Mouse (Mus musculus) midbrain, embryonic 10.5 days (tissue): Measurements from ENCODE around the gene Vmn2r89. TPM values are rescaled to one million over a fixed set of nuclear protein-coding genes. Genes with fewer than 3 reads are reported as not detected.
"Not testable (repeated sequence)": the region's sequence is repeated elsewhere in the genome, so short reads cannot be mapped to it uniquely, and the experiment has no call there.

Source experiments
- DNase-seq: peaks from one replicate; pipeline ENCODE4 v3.0.0-alpha.2; 2017; ENCODE audit warnings: low spot score
- H3K27ac ChIP-seq: fragments of 300-500 bp; sonication (generic); replicated peaks from 2 replicates; pipeline ENCODE4 v1.5.1; 2016; ENCODE audit warnings: mild to moderate bottlenecking
- H3K27me3 ChIP-seq: fragments of 300-500 bp; sonication (generic); 2 replicates; pipeline ENCODE4 v1.6.1; 2016; ENCODE audit warnings: low read depth, mild to moderate bottlenecking; ENCODE audit not compliant: poor library complexity, severe bottlenecking
- H3K36me3 ChIP-seq: fragments of 300-500 bp; sonication (generic); 2 replicates; pipeline ENCODE4 v1.6.1; 2016; ENCODE audit warnings: mild to moderate bottlenecking, moderate library complexity
- H3K4me1 ChIP-seq: fragments of 300-500 bp; sonication (generic); 2 replicates; pipeline ENCODE4 v1.6.1; 2016
- H3K4me3 ChIP-seq: fragments of 300-500 bp; sonication (generic); 2 replicates; pipeline ENCODE4 v1.5.1; 2016; ENCODE audit warnings: mild to moderate bottlenecking, moderate library complexity
- H3K9me3 ChIP-seq: fragments of 300-500 bp; sonication (generic); replicated peaks from 2 replicates; pipeline ENCODE4 v1.6.1; 2016; ENCODE audit warnings: mild to moderate bottlenecking
- WGBS: fragments of 180-500 bp; shearing (Covaris S2); methylation state at CpG from one replicate; pipeline ENCODE4 v1.1.7; 2016; 5-methylcytosine and 5-hydroxymethylcytosine counted together
- polyA plus RNA-seq: library from polyadenylated mRNA; unstranded; fragments of >200 nt; fragmentation: Nextera tagmentation; extraction: Ambion mirVana; gene quantifications from 2 replicates; pipeline ENCODE4 v1.2.1, GENCODE M21; 2016

The Vmn2r89 gene
- polyA plus RNA-seq: not detected in 2 replicates

- H3K4me3 ChIP-seq, H3K27me3 ChIP-seq: not testable (repeated sequence)
Observed at GRCm38 (mm10) chr14:51451557-51451956, at the start of gene Vmn2r89. TSS of gene Vmn2r89 (plus strand) at chr14:51451857.

GRCm38 (mm10) chr14:51410520-51410919 is 41.1 kb upstream of the Vmn2r89 start, which contains the start of gene Vmn2r88:
TSS of gene Vmn2r88 (plus strand) at chr14:51410820.
- 77% methylated on average over 1 of the region's 1 CpGs for WGBS
- no peaks in the 10 kb centered on the region for H3K36me3 ChIP-seq
- no peak within 1 kb of the TSS for H3K27ac ChIP-seq
- H3K4me3 ChIP-seq: no peak within 1 kb of the TSS
- H3K27me3 ChIP-seq: no peaks in the 10 kb centered on the region
- no peak for DNase-seq
- no peaks in the 10 kb centered on the region for H3K4me1 ChIP-seq
- H3K9me3 ChIP-seq: no peaks in the 10 kb centered on the region

More at GRCm38 (mm10) chr14:51451557-51451956, at the start of gene Vmn2r89:
- not testable (repeated sequence) for H3K36me3 ChIP-seq, H3K27ac ChIP-seq, H3K4me1 ChIP-seq, DNase-seq, H3K9me3 ChIP-seq
- WGBS: 84% methylated on average over 2 of the region's 2 CpGs

DNA sequence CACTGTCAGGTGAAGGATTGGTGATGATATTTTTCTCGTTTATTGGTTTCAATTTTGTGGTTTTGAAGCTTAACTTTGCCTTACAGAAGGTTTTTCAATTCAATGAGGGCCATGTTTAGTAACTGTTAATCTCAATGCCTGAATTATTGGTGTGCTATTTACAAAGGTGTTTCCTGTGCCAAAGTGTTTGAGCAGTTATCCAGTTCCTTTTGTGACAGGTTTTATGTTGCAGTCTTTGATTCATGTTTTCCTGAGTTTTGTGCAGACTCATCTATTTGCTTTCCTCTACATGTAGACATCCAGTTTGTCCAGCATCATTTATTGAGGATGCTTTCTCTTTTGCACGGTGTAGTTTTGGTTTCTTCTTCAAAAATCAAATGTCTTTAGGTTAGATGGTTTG is 27.8 kb upstream of the Vmn2r89 start:
- Histone ChIP-seq H3K36me3 (no peaks in the 10 kb centered on the region), H3K9me3 (no peaks in the 10 kb centered on the region), H3K4me1 (no peaks in the 10 kb centered on the region), H3K27ac (no peak overlapping the region), H3K4me3 (no peak overlapping the region), H3K27me3 (no peaks in the 10 kb centered on the region)
- no peak for DNase-seq
- 76% methylated on average over 2 of the region's 2 CpGs for WGBS

DNA sequence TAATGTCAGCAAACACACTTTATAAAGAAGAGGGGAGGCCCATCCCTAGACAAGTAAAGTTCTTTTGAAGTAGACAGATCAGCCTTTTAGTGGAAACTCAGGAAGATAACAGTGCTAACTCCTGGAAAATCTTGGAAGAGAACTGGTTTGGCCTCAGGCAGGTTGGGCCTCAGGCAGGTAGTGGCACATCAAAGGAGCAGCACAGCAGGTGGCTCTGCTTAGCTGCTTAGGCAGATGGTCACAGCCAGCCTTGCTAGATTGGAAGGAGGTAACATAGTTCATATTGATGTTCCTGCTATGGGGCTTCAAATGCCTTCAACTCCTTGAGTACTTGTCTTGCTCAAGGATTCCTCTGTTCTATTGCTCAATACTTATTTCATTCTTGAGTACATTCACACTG is 21.5 kb upstream of the Vmn2r89 start:
- H3K27me3 ChIP-seq, H3K36me3 ChIP-seq, H3K4me3 ChIP-seq, H3K27ac ChIP-seq, H3K4me1 ChIP-seq, H3K9me3 ChIP-seq, DNase-seq: not testable (repeated sequence)

DNA sequence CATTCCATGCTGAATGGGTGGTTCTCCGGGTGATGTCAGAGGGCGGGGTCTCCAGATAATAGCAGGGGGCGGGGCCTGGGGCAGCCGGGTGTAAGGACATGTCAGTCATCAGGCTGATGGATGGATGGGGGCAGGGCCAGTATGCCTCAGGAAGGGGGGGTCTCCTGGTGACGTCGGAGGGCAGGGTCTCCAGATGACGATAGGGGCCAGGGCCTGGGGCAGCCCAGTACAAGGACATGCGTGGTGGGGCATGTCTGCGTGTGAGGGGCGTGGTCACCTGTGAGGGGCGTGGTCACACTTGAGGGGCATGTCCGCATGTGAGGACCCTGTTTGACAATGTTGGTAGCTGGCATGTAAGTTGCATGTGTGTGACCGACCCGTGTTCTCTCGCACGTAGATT is 17.1 kb upstream of the Vmn2r89 start:
- DNase-seq: no peak
- Histone ChIP-seq H3K4me1 (no peaks in the 10 kb centered on the region), H3K4me3 (no peak overlapping the region), H3K9me3 (peaks cover 28% of the 10 kb centered on the region), H3K36me3 (no peaks in the 10 kb centered on the region), H3K27me3 (no peaks in the 10 kb centered on the region), H3K27ac (no peak overlapping the region)
- 91% methylated on average over 16 of the region's 16 CpGs for WGBS

DNA sequence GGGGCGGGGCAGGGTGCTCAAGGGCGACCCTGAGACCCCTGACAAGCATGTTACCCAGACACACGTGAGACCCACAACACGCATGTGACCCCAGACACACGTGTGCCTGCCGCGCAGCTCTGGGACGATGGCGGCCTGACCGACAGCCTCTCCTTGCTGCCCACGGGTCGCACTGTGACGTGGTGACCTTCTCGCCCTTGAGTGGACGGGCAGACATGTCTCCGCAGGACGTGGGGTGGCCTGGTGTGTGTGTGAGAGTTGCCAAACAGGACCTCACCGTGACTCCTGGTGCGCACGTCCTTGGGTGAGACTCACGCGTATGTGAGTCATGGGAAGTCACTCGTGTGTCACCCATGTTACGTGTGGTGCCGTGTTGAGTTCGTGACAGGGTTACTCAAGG is 16.6 kb upstream of the Vmn2r89 start:
- no peak for DNase-seq
- Histone ChIP-seq H3K36me3 (no peaks in the 10 kb centered on the region), H3K4me3 (no peak overlapping the region), H3K4me1 (no peaks in the 10 kb centered on the region), H3K27ac (no peak overlapping the region), H3K9me3 (peaks cover 28% of the 10 kb centered on the region), H3K27me3 (no peaks in the 10 kb centered on the region)
- WGBS: 95% methylated on average over 26 of the region's 26 CpGs

DNA sequence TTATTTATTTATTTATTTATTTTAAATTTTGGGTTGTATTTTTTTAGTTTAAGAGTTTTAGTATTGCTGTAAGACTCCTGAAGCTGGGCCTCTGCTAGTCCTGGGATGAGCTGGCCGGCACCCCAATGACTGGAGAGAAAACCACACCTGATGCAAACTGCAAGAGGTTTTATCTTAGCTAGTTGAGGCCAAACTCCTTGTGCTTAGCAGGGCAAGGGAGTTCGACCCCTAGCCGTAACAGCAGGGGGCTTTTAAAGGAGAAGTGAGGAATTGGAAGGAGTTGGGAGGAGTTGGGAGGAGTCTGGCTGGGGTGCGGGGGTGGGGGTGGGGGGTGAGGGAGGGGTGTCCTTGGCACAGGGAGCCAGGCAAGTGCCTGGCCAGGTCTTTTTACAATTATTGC is 12.7 kb upstream of the Vmn2r89 start:
- DNase-seq: no peak
- Histone ChIP-seq H3K9me3 (peaks cover 28% of the 10 kb centered on the region), H3K4me1 (no peaks in the 10 kb centered on the region), H3K27ac (no peak overlapping the region), H3K4me3 (no peak overlapping the region), H3K27me3 (no peaks in the 10 kb centered on the region), H3K36me3 (no peaks in the 10 kb centered on the region)
- 80% methylated on average over 4 of the region's 4 CpGs for WGBS

DNA sequence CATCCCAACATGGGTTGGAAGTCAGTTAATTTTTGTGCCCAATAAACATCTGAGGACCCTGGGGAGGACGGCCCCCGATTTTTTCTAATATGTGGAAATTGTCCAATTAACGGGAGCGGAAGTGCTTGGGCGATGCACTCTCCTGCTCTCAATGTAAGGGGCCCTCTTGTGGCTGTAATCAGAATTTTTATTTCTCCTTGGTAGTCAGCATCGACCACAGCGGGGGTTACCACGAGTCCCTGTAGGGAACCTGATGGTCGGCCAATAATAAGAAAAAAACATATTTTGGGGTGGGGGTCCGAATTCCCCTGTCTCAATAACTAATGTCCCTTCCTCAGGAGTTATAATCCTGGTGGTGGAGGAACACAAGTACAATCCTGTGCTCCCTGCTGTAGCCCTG is 28.6 kb downstream of the Vmn2r89 start:
- H3K36me3 ChIP-seq, H3K9me3 ChIP-seq, DNase-seq, H3K27me3 ChIP-seq, H3K27ac ChIP-seq, H3K4me3 ChIP-seq, H3K4me1 ChIP-seq: not testable (repeated sequence)
- WGBS: 84% methylated on average over 10 of the region's 10 CpGs

DNA sequence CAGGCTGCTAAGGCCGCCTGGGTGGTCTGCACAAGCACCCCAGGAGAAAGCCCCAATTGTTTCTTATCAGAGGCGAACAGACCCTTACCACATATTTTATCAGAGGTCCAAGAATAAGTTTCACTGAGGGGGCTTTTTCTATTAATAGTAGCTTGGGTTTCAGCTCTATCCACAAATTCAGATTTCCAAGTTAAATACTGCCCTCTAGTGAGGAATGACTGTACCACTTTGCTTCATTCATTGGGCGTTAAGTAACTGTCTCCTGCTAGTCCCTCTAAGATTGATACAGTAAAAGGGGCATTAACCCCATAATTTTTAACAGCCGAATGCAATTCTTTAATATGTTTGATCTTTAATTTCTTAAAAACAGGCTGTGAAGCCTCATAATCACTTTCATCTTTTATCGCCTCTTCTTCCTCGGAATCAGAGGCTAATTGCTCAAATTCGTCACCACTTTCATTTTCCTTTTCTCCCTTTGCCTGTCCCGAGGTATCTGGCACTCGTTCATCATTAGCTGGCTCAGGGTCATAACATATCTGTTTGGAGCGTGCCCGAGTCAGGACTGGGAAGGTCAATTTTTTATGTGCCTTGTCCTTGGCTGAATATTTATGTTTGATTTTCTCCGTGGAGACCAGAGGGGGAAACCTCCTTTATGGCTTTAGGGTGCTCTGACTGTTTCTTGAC is 29.8 kb downstream of the Vmn2r89 start:
- H3K4me3 ChIP-seq, DNase-seq: not testable (repeated sequence)
- WGBS: 91% methylated on average over 12 of the region's 12 CpGs

DNA sequence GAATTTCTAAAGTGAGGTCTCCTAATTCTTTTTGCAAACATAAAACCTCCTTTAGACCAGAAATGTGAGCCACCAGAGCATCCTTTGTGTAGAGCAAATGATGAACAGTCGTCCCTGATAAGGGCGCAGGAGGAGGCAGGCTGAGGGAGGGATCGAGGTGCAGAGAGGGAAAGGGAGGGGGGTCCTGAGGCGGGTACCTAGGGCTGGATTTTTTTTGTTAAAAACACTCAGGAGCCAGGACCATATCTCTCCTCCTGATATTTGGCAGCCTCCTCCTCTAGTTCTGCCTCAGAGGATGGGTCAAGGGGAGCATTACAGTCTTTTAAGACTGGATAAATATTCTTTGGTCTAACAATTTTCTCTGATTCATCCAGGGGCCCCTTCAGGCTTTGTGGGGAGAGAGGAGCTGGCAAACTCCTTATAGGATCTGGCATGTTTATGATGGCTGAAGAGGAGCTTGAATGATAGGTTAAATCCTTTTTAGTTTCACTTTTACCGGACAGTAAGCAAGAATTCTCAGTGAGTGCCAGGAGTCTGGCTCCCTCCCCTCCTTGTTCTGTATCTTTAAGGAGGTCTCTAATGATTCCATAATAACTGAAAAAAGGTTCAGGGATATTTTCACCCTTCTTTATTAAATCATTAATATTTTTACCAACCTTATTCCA is 30.5 kb downstream of the Vmn2r89 start:
- Histone ChIP-seq H3K4me3 (no peak overlapping the region), H3K9me3 (peaks cover 4% of the 10 kb centered on the region; the same call in 1 of the 2 replicates), H3K27me3 (no peaks in the 10 kb centered on the region), H3K4me1 (no peaks in the 10 kb centered on the region), H3K36me3 (no peaks in the 10 kb centered on the region), H3K27ac (no peak overlapping the region)
- DNase-seq: no peak
- 86% methylated on average over 5 of the region's 5 CpGs for WGBS

More for the DNA sequence above, 29.8 kb downstream of the Vmn2r89 start:
- H3K9me3 ChIP-seq, H3K27ac ChIP-seq, H3K4me1 ChIP-seq, H3K27me3 ChIP-seq, H3K36me3 ChIP-seq: not testable (repeated sequence)

DNA sequence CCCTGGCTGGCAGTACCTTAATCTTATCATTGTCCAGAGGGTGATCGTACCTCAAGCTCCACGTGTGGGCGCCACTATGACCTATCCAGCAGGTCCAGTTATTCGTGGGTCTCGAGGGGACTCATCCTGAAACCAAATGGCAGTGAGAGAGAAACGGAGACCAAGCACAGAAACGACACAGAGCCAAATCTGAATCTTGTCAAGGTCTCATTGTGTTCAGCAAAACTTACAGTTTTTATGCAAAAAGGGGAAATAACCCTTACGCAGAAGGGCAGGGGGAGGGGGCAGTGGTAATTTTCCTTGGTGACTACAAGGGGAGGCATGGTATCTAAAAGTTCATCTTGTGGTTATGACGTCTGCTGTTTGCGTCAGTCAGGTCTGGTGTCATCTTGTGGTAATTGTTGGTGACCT is 31.3 kb downstream of the Vmn2r89 start:
- H3K36me3 ChIP-seq, H3K27ac ChIP-seq, DNase-seq, H3K4me1 ChIP-seq, H3K9me3 ChIP-seq, H3K4me3 ChIP-seq, H3K27me3 ChIP-seq: not testable (repeated sequence)
- 86% methylated on average over 10 of the region's 10 CpGs for WGBS

DNA sequence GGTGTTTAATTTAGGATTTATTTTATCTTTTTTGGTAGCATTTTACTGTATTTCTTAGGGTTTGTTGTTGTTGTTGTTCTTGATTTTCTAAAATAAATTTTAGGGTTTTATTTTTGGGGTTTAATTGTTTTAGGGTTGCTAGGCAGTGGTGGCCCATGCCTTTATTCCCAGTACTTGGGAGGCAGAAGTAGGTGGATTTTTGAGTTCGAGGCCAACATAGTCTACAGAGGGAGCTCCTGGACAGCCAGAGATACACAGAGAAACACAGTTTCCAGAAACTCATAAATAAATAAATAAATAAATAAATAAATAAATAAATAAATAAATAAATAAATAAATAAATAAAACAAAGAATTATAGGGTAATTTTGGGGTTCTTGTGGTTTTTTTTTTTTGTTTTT is 32.0 kb downstream of the Vmn2r89 start:
- no peak overlapping the region for H3K4me3 ChIP-seq
- H3K27ac ChIP-seq: no peak overlapping the region
- no peaks in the 10 kb centered on the region for H3K36me3 ChIP-seq
- H3K9me3 ChIP-seq: peaks cover 4% of the 10 kb centered on the region; the same call in 1 of the 2 replicates
- WGBS: 100% methylated on average over 1 of the region's 1 CpGs
- no peaks in the 10 kb centered on the region for H3K4me1 ChIP-seq
- H3K27me3 ChIP-seq: no peaks in the 10 kb centered on the region
- no peak for DNase-seq

- 74% methylated on average over 1 of the region's 1 CpGs for WGBS
Observed at GRCm38 (mm10) chr14:51486111-51486510, 34.5 kb downstream of the Vmn2r89 start.

More at GRCm38 (mm10) chr14:51486111-51486510, 34.5 kb downstream of the Vmn2r89 start:
- Histone ChIP-seq H3K36me3 (no peaks in the 10 kb centered on the region), H3K4me1 (no peaks in the 10 kb centered on the region), H3K9me3 (no peaks in the 10 kb centered on the region), H3K27ac (no peak overlapping the region), H3K4me3 (no peak overlapping the region), H3K27me3 (no peaks in the 10 kb centered on the region)
- DNase-seq: no peak
